Mouse (Mus musculus): Measurements from ENCODE around the gene Elmo1.

Elmo1 gene

GRCm38 (mm10) chr13:20472891-20473539 lies 382.6 kb downstream of the Elmo1 start:
- no peak for DNase-seq (ENCODE audit: low spot score)

- DNase-seq (ENCODE audit: low spot score), result no peak
Measured at GRCm38 (mm10) chr13:20473641-20474078, 383.3 kb downstream of the Elmo1 start.

GRCm38 (mm10) chr13:20474600-20474999 lies 384.2 kb downstream of the Elmo1 start:
- DNase-seq (ENCODE audit: low spot score), result no peak

GRCm38 (mm10) chr13:20481805-20482204 lies 391.4 kb downstream of the Elmo1 start:
- no peak for DNase-seq (ENCODE audit: low spot score)

GRCm38 (mm10) chr13:20489110-20489509 lies 398.7 kb downstream of the Elmo1 start:
- no peak for DNase-seq (ENCODE audit: low spot score)

GRCm38 (mm10) chr13:20489698-20490417 lies 399.5 kb downstream of the Elmo1 start:
- no peak for DNase-seq (ENCODE audit: low spot score)

- no peak for DNase-seq (ENCODE audit: low spot score)
Measured at GRCm38 (mm10) chr13:20490860-20491594, 400.6 kb downstream of the Elmo1 start.

GRCm38 (mm10) chr13:20491666-20492065 lies 401.3 kb downstream of the Elmo1 start:
- no peak for DNase-seq (ENCODE audit: low spot score)

GRCm38 (mm10) chr13:20494047-20494739 lies 403.8 kb downstream of the Elmo1 start:
- DNase-seq (ENCODE audit: low spot score), result no peak

- DNase-seq (ENCODE audit: low spot score), result no peak
Measured at GRCm38 (mm10) chr13:20501923-20502322, 411.5 kb downstream of the Elmo1 start.

- DNase-seq (ENCODE audit: low spot score), result no peak
Measured at GRCm38 (mm10) chr13:20503371-20503770, 413.0 kb downstream of the Elmo1 start.

- no peak for DNase-seq (ENCODE audit: low spot score)
Measured at GRCm38 (mm10) chr13:20507381-20508129, 417.2 kb downstream of the Elmo1 start.

GRCm38 (mm10) chr13:20511026-20511425 lies 420.6 kb downstream of the Elmo1 start:
- DNase-seq (ENCODE audit: low spot score), result no peak

GRCm38 (mm10) chr13:20512317-20513240 lies 422.2 kb downstream of the Elmo1 start:
- no peak for DNase-seq (ENCODE audit: low spot score)

GRCm38 (mm10) chr13:20514721-20515120 lies 424.3 kb downstream of the Elmo1 start:
- no peak for DNase-seq (ENCODE audit: low spot score)

- no peak for DNase-seq (ENCODE audit: low spot score)
Measured at GRCm38 (mm10) chr13:20516096-20516495, 425.7 kb downstream of the Elmo1 start.

- DNase-seq (ENCODE audit: low spot score), result no peak
Measured at GRCm38 (mm10) chr13:20517702-20518101, 427.3 kb downstream of the Elmo1 start.

GRCm38 (mm10) chr13:20521492-20521891 lies 431.1 kb downstream of the Elmo1 start:
- no peak for DNase-seq (ENCODE audit: low spot score)

- DNase-seq (ENCODE audit: low spot score), result no peak
Measured at GRCm38 (mm10) chr13:20523671-20524070, 433.3 kb downstream of the Elmo1 start.

GRCm38 (mm10) chr13:20525844-20526243 lies 435.4 kb downstream of the Elmo1 start:
- DNase-seq (ENCODE audit: low spot score), result no peak
